Mouse (Mus musculus): ENCODE results near the gene Mcam. TPM values are rescaled to one million over a fixed set of nuclear protein-coding genes. Genes with fewer than 3 reads are reported as not detected.
A peak's percentile ranks its signal among the peaks of the same experiment; 100 is the strongest.

Mcam gene
- polyA plus RNA-seq, 1 experiment from 2014 or later, result 18.1 TPM

- 32% methylated on average over 18 of the region's 18 CpGs for WGBS
- Histone ChIP-seq H3K4me3 (replicated peaks) (no peak overlapping the region), H3K27ac (peak overlapping the region; percentile 51), H3K9me3 (no peaks in the 10 kb centered on the region), H3K9ac (replicated peaks) (no peak overlapping the region), H3K4me2 (peak overlapping the region; percentile 39), H3K4me1 (replicated peaks) (peaks cover 23% of the 10 kb centered on the region), H3K27me3 (peaks cover 16% of the 10 kb centered on the region), H3K36me3 (no peaks in the 10 kb centered on the region)
- no peak for ATAC-seq (ENCODE audit: insufficient number of reproducible peaks, insufficient read depth, low FRiP score, low TSS enrichment, low read depth)
These were observed 8.5 kb upstream of the Mcam start for GRCm38 (mm10) chr9:44125546-44126428.

- no peak overlapping the region for H3K4me3 ChIP-seq (replicated peaks)
- WGBS, result 87% methylated on average over 3 of the region's 3 CpGs
- H3K4me2 ChIP-seq, result peak overlapping the region; percentile 39
- H3K27ac ChIP-seq, result 0 out of 2 replicates have a peak overlapping the region, but pooled peaks have one; percentile 51
- peaks cover 31% of the 10 kb centered on the region for H3K4me1 ChIP-seq (replicated peaks)
- H3K9ac ChIP-seq (replicated peaks), result no peak overlapping the region
- peaks cover 26% of the 10 kb centered on the region for H3K27me3 ChIP-seq
- H3K36me3 ChIP-seq, result no peaks in the 10 kb centered on the region
- no peak for ATAC-seq (ENCODE audit: insufficient number of reproducible peaks, insufficient read depth, low FRiP score, low TSS enrichment, low read depth)
- H3K9me3 ChIP-seq, result no peaks in the 10 kb centered on the region
These were observed 7.5 kb upstream of the Mcam start for GRCm38 (mm10) chr9:44126746-44127145.

GRCm38 (mm10) chr9:44127351-44127801 is 6.9 kb upstream of the Mcam start:
- ATAC-seq (ENCODE audit: insufficient number of reproducible peaks, insufficient read depth, low FRiP score, low TSS enrichment, low read depth), result no peak
- 66% methylated on average over 3 of the region's 3 CpGs for WGBS
- H3K4me3 ChIP-seq (replicated peaks), result no peak overlapping the region
- peaks cover 31% of the 10 kb centered on the region for H3K4me1 ChIP-seq (replicated peaks)
- H3K9me3 ChIP-seq, result no peaks in the 10 kb centered on the region
- no peak overlapping the region for H3K4me2 ChIP-seq
- H3K36me3 ChIP-seq, result no peaks in the 10 kb centered on the region
- H3K27me3 ChIP-seq, result peaks cover 32% of the 10 kb centered on the region
- H3K9ac ChIP-seq (replicated peaks), result no peak overlapping the region
- H3K27ac ChIP-seq, result no peak overlapping the region

- Histone ChIP-seq H3K36me3 (no peaks in the 10 kb centered on the region), H3K4me2 (peak overlapping the region; percentile 79), H3K4me3 (replicated peaks) (peak overlapping the region; percentile 44), H3K27me3 (peaks cover 55% of the 10 kb centered on the region), H3K4me1 (replicated peaks) (peaks cover 47% of the 10 kb centered on the region), H3K9me3 (no peaks in the 10 kb centered on the region), H3K9ac (replicated peaks) (peak overlapping the region; percentile 47), H3K27ac (peak overlapping the region; percentile 64; the same call in 1 of the 2 replicates)
- no peak for ATAC-seq (ENCODE audit: insufficient number of reproducible peaks, insufficient read depth, low FRiP score, low TSS enrichment, low read depth)
- WGBS, result 11% methylated on average over 9 of the region's 9 CpGs
These were observed 4.6 kb upstream of the Mcam start for GRCm38 (mm10) chr9:44129633-44130032.

- H3K4me1 ChIP-seq (replicated peaks), result peaks cover 51% of the 10 kb centered on the region
- peak overlapping the region; percentile 79 for H3K4me2 ChIP-seq
- no peaks in the 10 kb centered on the region for H3K9me3 ChIP-seq
- peak overlapping the region; percentile 44 for H3K4me3 ChIP-seq (replicated peaks)
- H3K27me3 ChIP-seq, result peaks cover 59% of the 10 kb centered on the region
- H3K9ac ChIP-seq (replicated peaks), result peak overlapping the region; percentile 47
- H3K27ac ChIP-seq, result peak overlapping the region; percentile 67; the same call in 1 of the 2 replicates
- H3K36me3 ChIP-seq, result no peaks in the 10 kb centered on the region
- under 1% methylated on average over 27 of the region's 27 CpGs for WGBS
- ATAC-seq (ENCODE audit: insufficient number of reproducible peaks, insufficient read depth, low FRiP score, low TSS enrichment, low read depth), result no peak
These were observed 4.2 kb upstream of the Mcam start for GRCm38 (mm10) chr9:44130034-44130433.

- Histone ChIP-seq H3K4me2 (peak overlapping the region; percentile 79), H3K4me1 (replicated peaks) (peaks cover 58% of the 10 kb centered on the region), H3K4me3 (replicated peaks) (peak overlapping the region; percentile 44), H3K36me3 (no peaks in the 10 kb centered on the region), H3K9me3 (no peaks in the 10 kb centered on the region), H3K27me3 (peaks cover 66% of the 10 kb centered on the region), H3K9ac (replicated peaks) (peak overlapping the region; percentile 47), H3K27ac (peak overlapping the region; percentile 67; the same call in 1 of the 2 replicates)
- 24% methylated on average over 19 of the region's 19 CpGs for WGBS
- peak; percentile 27; the same call in 1 of the 2 replicates for ATAC-seq (ENCODE audit: insufficient number of reproducible peaks, insufficient read depth, low FRiP score, low TSS enrichment, low read depth)
These were observed 3.5 kb upstream of the Mcam start for GRCm38 (mm10) chr9:44130581-44131275.

- ATAC-seq (ENCODE audit: insufficient number of reproducible peaks, insufficient read depth, low FRiP score, low TSS enrichment, low read depth), result no peak
- Histone ChIP-seq H3K4me2 (no peak overlapping the region), H3K9ac (replicated peaks) (no peak overlapping the region; the same call in 1 of the 2 replicates), H3K9me3 (no peaks in the 10 kb centered on the region), H3K4me3 (replicated peaks) (no peak overlapping the region), H3K27me3 (peaks cover 71% of the 10 kb centered on the region), H3K27ac (peak overlapping the region; percentile 67; the same call in 1 of the 2 replicates), H3K36me3 (no peaks in the 10 kb centered on the region), H3K4me1 (replicated peaks) (peaks cover 61% of the 10 kb centered on the region)
- 45% methylated on average over 7 of the region's 7 CpGs for WGBS
These were observed 3.0 kb upstream of the Mcam start for GRCm38 (mm10) chr9:44131276-44131590.

GRCm38 (mm10) chr9:44132200-44132599 is 2.1 kb upstream of the Mcam start:
- Histone ChIP-seq H3K36me3 (no peaks in the 10 kb centered on the region), H3K27me3 (peaks cover 81% of the 10 kb centered on the region), H3K9ac (replicated peaks) (no peak overlapping the region), H3K9me3 (no peaks in the 10 kb centered on the region), H3K27ac (no peak overlapping the region), H3K4me3 (replicated peaks) (no peak overlapping the region), H3K4me2 (no peak overlapping the region), H3K4me1 (replicated peaks) (peaks cover 58% of the 10 kb centered on the region)
- ATAC-seq (ENCODE audit: insufficient number of reproducible peaks, insufficient read depth, low FRiP score, low TSS enrichment, low read depth), result no peak
- 69% methylated on average over 5 of the region's 5 CpGs for WGBS

GRCm38 (mm10) chr9:44133287-44133686 is 982 bp upstream of the Mcam start:
- Histone ChIP-seq H3K4me1 (replicated peaks) (peaks cover 58% of the 10 kb centered on the region), H3K27me3 (peaks cover 83% of the 10 kb centered on the region), H3K9ac (replicated peaks) (no peak overlapping the region; the same call in 1 of the 2 replicates)

GRCm38 (mm10) chr9:44134851-44135730 is 822 bp downstream of the Mcam start:
- Histone ChIP-seq H3K4me3 (replicated peaks) (peak overlapping the region; percentile 55), H3K36me3 (peaks cover 14% of the 10 kb centered on the region), H3K4me1 (replicated peaks) (peaks cover 48% of the 10 kb centered on the region), H3K9ac (replicated peaks) (peak overlapping the region; percentile 63), H3K27ac (no peak overlapping the region; the same call in 1 of the 2 replicates), H3K27me3 (peaks cover 71% of the 10 kb centered on the region), H3K9me3 (no peaks in the 10 kb centered on the region), H3K4me2 (peak overlapping the region; percentile 92)
- WGBS, result 2% methylated on average over 48 of the region's 49 CpGs
- no peak for ATAC-seq (ENCODE audit: insufficient number of reproducible peaks, insufficient read depth, low FRiP score, low TSS enrichment, low read depth)

More at GRCm38 (mm10) chr9:44133287-44133686, 982 bp upstream of the Mcam start:
- Histone ChIP-seq H3K4me2 (peak overlapping the region; percentile 92), H3K9me3 (no peaks in the 10 kb centered on the region), H3K4me3 (replicated peaks) (peak overlapping the region; percentile 55), H3K27ac (0 out of 2 replicates have a peak overlapping the region, but pooled peaks have one; percentile 5), H3K36me3 (no peaks in the 10 kb centered on the region)
- ATAC-seq (ENCODE audit: insufficient number of reproducible peaks, insufficient read depth, low FRiP score, low TSS enrichment, low read depth), result no peak
- 4% methylated on average over 2 of the region's 2 CpGs for WGBS
